Comparison of ENCODE assay signal across 8 mouse cellular contexts in the genomic region with DNA sequence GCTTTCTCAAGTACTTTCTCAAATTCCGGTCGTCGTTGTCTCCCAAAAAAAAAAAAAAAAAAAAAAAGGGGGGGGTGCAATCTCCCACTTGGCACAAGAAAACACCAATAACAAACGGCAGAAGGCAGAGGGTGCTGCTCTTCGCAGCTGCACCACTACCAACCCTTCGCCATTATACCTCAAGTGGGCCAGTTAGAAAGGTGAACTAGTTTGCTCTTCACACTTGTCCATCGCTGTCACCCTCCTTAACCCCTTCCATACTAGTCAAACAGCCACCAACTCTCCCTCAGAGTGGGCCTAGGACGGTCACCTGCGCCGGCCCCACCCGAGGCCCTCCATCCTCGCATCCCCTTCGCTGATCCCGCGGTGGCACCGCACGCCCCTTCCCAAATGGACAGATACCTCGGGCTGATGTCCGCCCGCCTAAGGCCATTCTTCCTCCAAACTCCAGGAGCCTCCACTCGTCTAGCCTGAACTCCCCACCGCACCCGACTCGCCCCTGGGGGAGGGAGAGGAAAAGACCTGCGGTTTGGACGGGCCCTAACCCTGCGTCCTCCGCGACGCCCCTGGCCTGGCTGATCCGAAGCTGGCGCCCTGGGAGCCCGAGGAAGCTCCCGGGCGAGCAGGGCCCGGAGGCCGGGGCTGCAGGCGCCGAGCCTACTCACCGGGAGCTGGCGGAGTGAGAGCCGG. TPM values are rescaled to one million over a fixed set of nuclear protein-coding genes. Genes with fewer than 3 reads are reported as not detected.
DNase-seq lines count a peak whose midpoint lies in the region; ATAC-seq and TF ChIP-seq lines count a peak whose summit lies in the region.

No protein-coding gene starts in this region.

- TF ChIP-seq CTCF in olfactory bulb, adult 2 months (IDR thresholded peaks at IDR 0.05; ENCODE audit: insufficient read depth, low read depth, low read length), result no peak

- no peak for TF ChIP-seq POLR2A in olfactory bulb, adult 2 months (IDR thresholded peaks at IDR 0.05; ENCODE audit: insufficient read depth, low read depth, low read length)

- H3K4me1 ChIP-seq in embryonic facial prominence, embryonic 12.5 days, result peaks cover 11% of the 10 kb centered on the region; the same call in 1 of the 2 replicates
- H3K4me1 ChIP-seq in heart, embryonic 13.5 days, result peaks cover 26% of the 10 kb centered on the region
- H3K4me1 ChIP-seq in lung, embryonic 16.5 days (replicated peaks; ENCODE audit: control insufficient read depth, insufficient read depth, low read length), result peaks cover 14% of the 10 kb centered on the region
- peaks cover 2% of the 10 kb centered on the region; the same call in 1 of the 2 replicates for H3K4me1 ChIP-seq in olfactory bulb, adult 2 months (ENCODE audit: control insufficient read depth, insufficient read depth, low read length)

- H3K4me2 ChIP-seq in embryonic facial prominence, embryonic 12.5 days (replicated peaks), result peak overlapping the region; percentile 81
- H3K4me2 ChIP-seq in heart, embryonic 13.5 days, result peak overlapping the region; percentile 94
- peak overlapping the region; percentile 86 for H3K4me2 ChIP-seq in lung, embryonic 16.5 days (ENCODE audit: low read depth, low read length)

- peak overlapping the region; percentile 98 for H3K27ac ChIP-seq in embryonic facial prominence, embryonic 12.5 days
- peak overlapping the region; percentile 99 for H3K27ac ChIP-seq in heart, embryonic 13.5 days (replicated peaks)
- peak overlapping the region; percentile 99 for H3K27ac ChIP-seq in lung, embryonic 16.5 days (ENCODE audit: low read length)
- H3K27ac ChIP-seq in olfactory bulb, adult 2 months (ENCODE audit: insufficient read depth, low read depth, low read length), result peak overlapping the region; percentile 55

- no peaks in the 10 kb centered on the region for H3K27me3 ChIP-seq in embryonic facial prominence, embryonic 12.5 days
- H3K27me3 ChIP-seq in heart, embryonic 13.5 days (replicated peaks), result no peaks in the 10 kb centered on the region
- no peaks in the 10 kb centered on the region for H3K27me3 ChIP-seq in lung, embryonic 16.5 days (ENCODE audit: control insufficient read depth, insufficient read depth, low read depth, low read length)

- H3K9ac ChIP-seq in embryonic facial prominence, embryonic 12.5 days, result peak overlapping the region; percentile 99
- peak overlapping the region; percentile 99 for H3K9ac ChIP-seq in heart, embryonic 13.5 days
- peak overlapping the region; percentile 94 for H3K9ac ChIP-seq in lung, embryonic 16.5 days (ENCODE audit: low read length)

- no peaks in the 10 kb centered on the region for H3K9me3 ChIP-seq in embryonic facial prominence, embryonic 12.5 days
- H3K9me3 ChIP-seq in heart, embryonic 13.5 days, result no peaks in the 10 kb centered on the region
- no peaks in the 10 kb centered on the region for H3K9me3 ChIP-seq in lung, embryonic 16.5 days (ENCODE audit: control insufficient read depth, low read length)

- DNase-seq in ES-CJ7 (ENCODE audit: low read depth, low spot score), result peak; percentile 65
- peak; percentile 66 for DNase-seq in adrenal gland, postnatal 10 days
- DNase-seq in kidney, postnatal 36 days, result peak; percentile 53 to 56
- DNase-seq in thymus, postnatal 25 days, result peak; percentile 65

- WGBS in embryonic facial prominence, embryonic 12.5 days, result under 1% methylated on average over 39 of the region's 42 CpGs
- WGBS in heart, embryonic 13.5 days, result under 1% methylated on average over 40 of the region's 42 CpGs
- under 1% methylated on average over 34 of the region's 42 CpGs for WGBS in lung, embryonic 16.5 days
- WGBS in olfactory bulb, adult 2 months, result under 1% methylated on average over 42 of the region's 42 CpGs

- H3K36me3 ChIP-seq in embryonic facial prominence, embryonic 12.5 days, result 0 out of 2 replicates have a peak, but pooled peaks cover 2% of the 10 kb centered on the region
- 0 out of 2 replicates have a peak, but pooled peaks cover 3% of the 10 kb centered on the region for H3K36me3 ChIP-seq in heart, embryonic 13.5 days
- H3K36me3 ChIP-seq in lung, embryonic 16.5 days (ENCODE audit: control insufficient read depth, insufficient read depth, low read length), result no peaks in the 10 kb centered on the region

- H3K4me3 ChIP-seq in embryonic facial prominence, embryonic 12.5 days, result peak overlapping the region; percentile 91
- H3K4me3 ChIP-seq in heart, embryonic 13.5 days, result peak overlapping the region; percentile 95
- peak overlapping the region; percentile 55 for H3K4me3 ChIP-seq in lung, embryonic 16.5 days (ENCODE audit: low read length)
- peak overlapping the region; percentile 73 for H3K4me3 ChIP-seq in olfactory bulb, adult 2 months (ENCODE audit: insufficient read depth, low read depth, low read length)

- peak; percentile 79 for ATAC-seq in embryonic facial prominence, embryonic 12.5 days (ENCODE audit: insufficient number of reproducible peaks, insufficient read depth, low FRiP score, low TSS enrichment)
- ATAC-seq in heart, embryonic 13.5 days (ENCODE audit: extremely low read depth, insufficient number of reproducible peaks, low FRiP score, low TSS enrichment), result peak; percentile 60
- ATAC-seq in lung, embryonic 16.5 days (ENCODE audit: low read depth), result peak; percentile 77

RNA-seq across cellular contexts. Expression of a gene that starts 1.6 kb away (rescaled TPM):
- 1 to 10 TPM; 7.2 to 8.1 TPM for total RNA-seq in adrenal gland, postnatal 10 days (2021)
- 10.5 and 11.0 TPM in 2 replicates for polyA plus RNA-seq in embryonic facial prominence, embryonic 12.5 days (2016; fragmentation: Nextera tagmentation; extraction: Ambion mirVana)
- polyA plus RNA-seq in heart, embryonic 13.5 days (2015; fragmentation: Nextera tagmentation; extraction: Ambion mirVana), result 8.5 TPM in 2 replicates
- polyA plus RNA-seq in lung, embryonic 16.5 days (2015; fragmentation: Nextera tagmentation; extraction: Ambion mirVana), result 9.3 and 10.5 TPM in 2 replicates
- polyA plus RNA-seq in olfactory bulb, adult 2 months (2012; ENCODE audit: insufficient read depth, insufficient read length, low replicate concordance, missing spikeins), result not detected in 2 replicates

RNA-seq across cellular contexts. Expression of a gene that starts 1.7 kb away (rescaled TPM):
- 100 to 1,000 TPM; 157 to 180 TPM for total RNA-seq in adrenal gland, postnatal 10 days (2021)
- 187 and 199 TPM in 2 replicates for polyA plus RNA-seq in embryonic facial prominence, embryonic 12.5 days (2016; fragmentation: Nextera tagmentation; extraction: Ambion mirVana)
- 101 and 107 TPM in 2 replicates for polyA plus RNA-seq in heart, embryonic 13.5 days (2015; fragmentation: Nextera tagmentation; extraction: Ambion mirVana)
- polyA plus RNA-seq in lung, embryonic 16.5 days (2015; fragmentation: Nextera tagmentation; extraction: Ambion mirVana), result 55.8 and 65.8 TPM in 2 replicates
- 538 TPM in 1 of 2 replicates, not detected in the other for polyA plus RNA-seq in olfactory bulb, adult 2 months (2012; ENCODE audit: insufficient read depth, insufficient read length, low replicate concordance, missing spikeins)

Comparison
In these comparisons a context has a peak if more than half of its experiments do, and no peak if none do; other contexts are left out.
1. Peak in every context shown above with its lines: DNase-seq, ATAC-seq, H3K4me3 ChIP-seq and H3K27ac ChIP-seq.